Mouse (Mus musculus): ENCODE data around the gene Dnah17. TPM values are rescaled to one million over a fixed set of nuclear protein-coding genes. Genes with fewer than 3 reads are reported as not detected.

Dnah17 gene
- polyA plus RNA-seq, 1 experiment from 2014 or later: 0.23 TPM

- H3K36me3 ChIP-seq: no peaks in the 10 kb centered on the region
- no peaks in the 10 kb centered on the region for H3K4me1 ChIP-seq
- no peak overlapping the region for H3K9ac ChIP-seq
- H3K27me3 ChIP-seq: no peaks in the 10 kb centered on the region
- no peaks in the 10 kb centered on the region for H3K9me3 ChIP-seq
- no peak for ATAC-seq (ENCODE audit: low FRiP score, low read depth)
- WGBS: 80% methylated on average over 14 of the region's 14 CpGs
- H3K27ac ChIP-seq: no peak overlapping the region
- H3K4me3 ChIP-seq: no peak overlapping the region
- no peak overlapping the region for H3K4me2 ChIP-seq (replicated peaks)
These were observed 16.8 kb downstream of the Dnah17 start for GRCm38 (mm10) chr11:118113516-118114205.

- peak; percentile 25; the same call in 1 of the 2 replicates for ATAC-seq (ENCODE audit: low FRiP score, low read depth)
- 3% methylated on average over 5 of the region's 5 CpGs for WGBS
- no peak overlapping the region for H3K27ac ChIP-seq
These were observed 26.4 kb downstream of the Dnah17 start for GRCm38 (mm10) chr11:118104001-118104400.

DNA sequence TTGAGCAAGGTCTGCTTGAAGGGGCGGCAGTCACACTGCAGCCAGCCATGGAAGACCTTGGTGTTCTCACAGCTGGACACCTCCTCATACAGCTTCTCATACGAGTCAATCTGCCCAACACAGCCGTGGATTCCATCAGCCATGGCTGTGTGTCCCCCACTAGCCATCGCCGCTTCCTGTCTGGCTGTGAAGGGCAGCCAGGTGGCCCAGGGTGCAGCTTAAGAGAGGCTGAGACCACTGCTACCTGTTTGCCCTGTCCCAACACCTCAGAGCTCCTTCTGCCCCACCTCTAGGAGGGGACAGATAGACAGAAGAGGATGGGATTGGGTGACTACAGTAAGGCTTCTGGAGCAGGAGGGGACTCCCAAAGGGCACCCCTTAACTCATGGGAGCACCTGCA is 27.1 kb downstream of the Dnah17 start:
- no peaks in the 10 kb centered on the region for H3K9me3 ChIP-seq
- no peak overlapping the region for H3K4me2 ChIP-seq (replicated peaks)
- no peak overlapping the region for H3K9ac ChIP-seq
- H3K36me3 ChIP-seq: no peaks in the 10 kb centered on the region
- H3K4me1 ChIP-seq: no peaks in the 10 kb centered on the region
- H3K27me3 ChIP-seq: no peaks in the 10 kb centered on the region
- H3K27ac ChIP-seq: no peak overlapping the region
- ATAC-seq (ENCODE audit: low FRiP score, low read depth): no peak; the same call in 1 of the 2 replicates
- no peak overlapping the region for H3K4me3 ChIP-seq
- WGBS: 91% methylated on average over 5 of the region's 5 CpGs

More at GRCm38 (mm10) chr11:118104001-118104400, 26.4 kb downstream of the Dnah17 start:
- no peak overlapping the region for H3K9ac ChIP-seq
- no peaks in the 10 kb centered on the region for H3K9me3 ChIP-seq
- H3K4me2 ChIP-seq (replicated peaks): no peak overlapping the region
- H3K27me3 ChIP-seq: no peaks in the 10 kb centered on the region
- H3K36me3 ChIP-seq: no peaks in the 10 kb centered on the region
- no peaks in the 10 kb centered on the region for H3K4me1 ChIP-seq
- no peak overlapping the region for H3K4me3 ChIP-seq

DNA sequence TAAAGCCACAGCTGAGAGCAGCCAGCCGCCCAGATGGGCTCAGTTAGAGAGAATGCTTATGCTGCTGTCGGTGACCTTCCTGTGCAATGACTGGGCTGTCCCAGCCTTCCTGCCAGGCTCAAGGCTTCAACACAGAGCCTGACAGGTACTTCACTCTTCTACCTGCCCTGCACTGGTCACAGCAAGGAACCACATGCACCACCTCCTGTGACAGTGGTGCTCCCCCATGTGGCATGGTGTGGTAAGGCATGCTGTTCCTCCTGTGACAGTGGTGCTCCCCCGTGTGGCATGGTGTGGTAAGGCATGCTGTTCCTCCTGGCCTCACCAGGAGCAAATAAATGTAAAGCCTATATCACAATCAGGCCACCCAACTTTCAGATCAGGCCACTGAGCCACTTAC is 27.6 kb downstream of the Dnah17 start:
- 52% methylated on average over 3 of the region's 3 CpGs for WGBS
- Histone ChIP-seq H3K9me3 (no peaks in the 10 kb centered on the region), H3K4me1 (no peaks in the 10 kb centered on the region), H3K27ac (no peak overlapping the region), H3K4me3 (no peak overlapping the region), H3K9ac (no peak overlapping the region), H3K27me3 (no peaks in the 10 kb centered on the region), H3K4me2 (replicated peaks) (no peak overlapping the region), H3K36me3 (no peaks in the 10 kb centered on the region)
- no peak for ATAC-seq (ENCODE audit: low FRiP score, low read depth)

- no peak overlapping the region for H3K4me3 ChIP-seq
- no peak for ATAC-seq (ENCODE audit: low FRiP score, low read depth)
- no peaks in the 10 kb centered on the region for H3K4me1 ChIP-seq
- no peak overlapping the region for H3K27ac ChIP-seq
- no peak overlapping the region for H3K4me2 ChIP-seq (replicated peaks)
- no peaks in the 10 kb centered on the region for H3K9me3 ChIP-seq
- no peaks in the 10 kb centered on the region for H3K27me3 ChIP-seq
- 40% methylated on average over 9 of the region's 9 CpGs for WGBS
- no peak overlapping the region for H3K9ac ChIP-seq
- H3K36me3 ChIP-seq: no peaks in the 10 kb centered on the region
These were observed 29.3 kb downstream of the Dnah17 start for GRCm38 (mm10) chr11:118101133-118101532.

DNA sequence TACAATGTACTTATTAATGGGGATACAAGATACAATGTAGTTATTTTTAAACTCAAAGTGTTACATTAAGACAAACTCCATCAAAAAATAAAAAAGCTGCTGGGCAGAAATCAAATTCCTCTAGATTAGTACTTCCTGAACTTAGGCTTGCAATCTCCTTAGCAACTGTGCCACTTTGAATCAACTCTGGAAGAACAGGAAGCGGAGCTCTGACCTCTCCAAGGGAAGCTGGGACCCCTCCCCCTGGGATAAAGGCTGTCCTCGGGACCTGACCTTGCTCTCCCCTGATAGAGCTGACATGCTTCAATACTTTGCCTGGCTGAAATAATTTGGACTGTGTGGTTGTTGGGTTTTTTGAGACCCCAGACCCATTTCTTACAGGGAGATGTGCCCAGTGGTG is 33.7 kb downstream of the Dnah17 start:
- Histone ChIP-seq H3K4me3 (no peak overlapping the region), H3K4me2 (replicated peaks) (no peak overlapping the region), H3K27ac (no peak overlapping the region), H3K4me1 (no peaks in the 10 kb centered on the region), H3K27me3 (no peaks in the 10 kb centered on the region), H3K9ac (no peak overlapping the region), H3K36me3 (no peaks in the 10 kb centered on the region), H3K9me3 (no peaks in the 10 kb centered on the region)
- 54% methylated on average over 2 of the region's 2 CpGs for WGBS
- no peak for ATAC-seq (ENCODE audit: low FRiP score, low read depth)

GRCm38 (mm10) chr11:118095004-118095403 is 35.4 kb downstream of the Dnah17 start:
- Histone ChIP-seq H3K36me3 (no peaks in the 10 kb centered on the region), H3K4me3 (no peak overlapping the region), H3K9ac (no peak overlapping the region), H3K4me2 (replicated peaks) (no peak overlapping the region), H3K4me1 (no peaks in the 10 kb centered on the region), H3K27me3 (no peaks in the 10 kb centered on the region), H3K27ac (no peak overlapping the region), H3K9me3 (peaks cover 13% of the 10 kb centered on the region)
- no peak for ATAC-seq (ENCODE audit: low FRiP score, low read depth)
- 90% methylated on average over 9 of the region's 9 CpGs for WGBS

DNA sequence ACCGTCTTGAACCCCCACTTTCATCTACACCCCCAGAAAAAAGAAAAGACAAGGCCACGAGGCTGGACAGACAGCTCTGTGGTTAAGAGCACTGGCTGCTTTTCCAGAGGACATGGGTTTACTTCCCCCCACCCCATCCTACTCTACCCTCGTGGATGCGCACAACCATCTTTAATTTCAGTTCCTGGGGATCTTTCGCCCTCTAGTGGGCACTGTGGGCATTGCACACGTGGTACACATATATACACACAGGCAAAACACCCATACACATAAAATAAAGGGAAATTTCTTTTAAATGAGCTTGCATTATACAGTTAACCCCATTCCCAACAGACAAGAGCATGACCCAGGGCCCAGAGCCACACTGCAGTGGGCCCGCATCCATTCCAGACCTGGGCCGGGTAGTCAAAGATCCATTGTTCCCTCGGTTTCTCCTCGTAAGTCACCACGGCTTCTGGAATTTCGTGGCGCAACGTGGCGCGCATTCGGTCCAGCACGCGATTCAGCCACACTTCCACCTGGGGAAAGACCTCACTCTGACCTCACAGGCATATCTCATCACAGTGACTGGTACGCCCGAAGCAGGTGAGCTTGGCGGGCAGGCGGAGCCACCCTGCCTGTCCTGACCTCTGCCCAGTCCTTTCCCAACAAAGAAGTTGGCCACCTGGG is 39.3 kb downstream of the Dnah17 start:
- peaks cover 13% of the 10 kb centered on the region for H3K9me3 ChIP-seq
- no peaks in the 10 kb centered on the region for H3K4me1 ChIP-seq
- ATAC-seq (ENCODE audit: low FRiP score, low read depth): no peak
- H3K27me3 ChIP-seq: no peaks in the 10 kb centered on the region
- H3K4me2 ChIP-seq (replicated peaks): no peak overlapping the region
- no peaks in the 10 kb centered on the region for H3K36me3 ChIP-seq
- no peak overlapping the region for H3K9ac ChIP-seq
- H3K27ac ChIP-seq: no peak overlapping the region
- 86% methylated on average over 23 of the region's 23 CpGs for WGBS
- H3K4me3 ChIP-seq: no peak overlapping the region

DNA sequence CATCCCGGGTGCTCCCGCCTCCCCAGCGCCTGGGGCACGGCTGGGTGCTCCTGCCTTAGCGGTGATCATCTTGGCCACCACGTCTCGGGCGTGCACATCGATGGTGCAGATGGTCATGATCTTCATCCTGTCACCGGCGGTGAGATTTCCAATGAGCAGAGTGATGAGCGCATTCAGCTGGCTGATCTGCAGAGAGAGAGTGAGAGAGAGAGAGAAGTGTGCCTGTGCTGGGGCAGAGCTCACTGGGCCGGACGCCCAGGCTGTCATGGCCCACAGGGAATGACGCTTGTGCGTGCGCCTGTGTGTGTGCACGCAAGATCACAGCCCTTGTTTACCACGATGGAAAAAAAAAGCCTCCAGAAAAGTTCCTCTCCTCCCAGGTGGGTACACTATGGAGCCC is 41.5 kb downstream of the Dnah17 start:
- H3K9me3 ChIP-seq: peaks cover 13% of the 10 kb centered on the region
- H3K36me3 ChIP-seq: no peaks in the 10 kb centered on the region
- H3K27me3 ChIP-seq: no peaks in the 10 kb centered on the region
- ATAC-seq (ENCODE audit: low FRiP score, low read depth): no peak
- H3K27ac ChIP-seq: no peak overlapping the region
- H3K4me3 ChIP-seq: no peak overlapping the region
- no peak overlapping the region for H3K4me2 ChIP-seq (replicated peaks)
- peaks cover 3% of the 10 kb centered on the region; the same call in 1 of the 2 replicates for H3K4me1 ChIP-seq
- WGBS: 86% methylated on average over 19 of the region's 19 CpGs
- H3K9ac ChIP-seq: no peak overlapping the region

DNA sequence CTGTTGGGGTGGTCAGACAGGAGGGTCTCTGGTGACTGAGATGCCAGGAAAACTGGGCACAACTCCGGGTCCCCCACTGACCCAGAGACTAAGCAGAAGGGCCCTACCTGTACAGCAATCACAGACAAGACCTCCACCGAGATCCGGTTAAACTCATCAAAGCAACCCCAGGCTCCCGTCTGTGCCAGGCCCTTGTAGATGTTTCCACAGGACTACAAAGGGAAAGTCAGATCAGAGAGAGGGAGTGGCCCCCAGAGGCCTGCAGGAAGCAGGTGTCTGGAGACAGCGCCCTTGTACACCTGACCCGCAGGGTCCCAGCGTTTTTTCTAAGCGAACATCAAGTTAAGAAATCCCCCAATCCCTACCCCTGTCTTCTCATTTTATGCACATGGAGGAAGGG is 44.5 kb downstream of the Dnah17 start:
- Histone ChIP-seq H3K4me2 (replicated peaks) (no peak overlapping the region), H3K36me3 (no peaks in the 10 kb centered on the region), H3K4me3 (no peak overlapping the region), H3K4me1 (peaks cover 13% of the 10 kb centered on the region), H3K27me3 (no peaks in the 10 kb centered on the region), H3K9ac (no peak overlapping the region), H3K27ac (no peak overlapping the region), H3K9me3 (peaks cover 8% of the 10 kb centered on the region)
- no peak for ATAC-seq (ENCODE audit: low FRiP score, low read depth)
- 68% methylated on average over 8 of the region's 8 CpGs for WGBS

DNA sequence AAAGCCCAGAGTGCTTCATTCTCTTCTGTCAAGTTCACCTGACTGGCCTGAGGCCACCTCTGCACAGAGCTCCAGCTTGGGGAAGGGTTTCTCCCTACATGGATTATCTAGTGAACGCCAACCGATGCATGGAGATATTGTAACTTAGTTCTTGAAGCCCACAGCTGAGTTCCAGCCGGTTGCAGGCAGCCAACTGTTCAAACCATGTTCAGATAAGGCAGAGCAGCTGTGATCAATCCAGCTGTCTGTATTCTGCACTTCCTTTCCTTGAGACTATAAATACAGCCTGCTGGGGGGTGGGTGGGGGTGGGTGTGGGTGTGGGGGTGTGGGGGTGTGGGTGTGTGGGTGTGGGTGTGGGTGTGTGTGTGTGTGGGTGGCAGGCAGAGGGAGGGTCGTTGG is 45.3 kb downstream of the Dnah17 start:
- Histone ChIP-seq H3K4me1 (peaks cover 13% of the 10 kb centered on the region), H3K27me3 (no peaks in the 10 kb centered on the region), H3K4me2 (replicated peaks) (no peak overlapping the region), H3K4me3 (no peak overlapping the region), H3K9me3 (peaks cover under 1% of the 10 kb centered on the region; the same call in 1 of the 2 replicates), H3K9ac (no peak overlapping the region), H3K27ac (no peak overlapping the region), H3K36me3 (no peaks in the 10 kb centered on the region)
- no peak for ATAC-seq (ENCODE audit: low FRiP score, low read depth)
- WGBS: 65% methylated on average over 4 of the region's 4 CpGs

GRCm38 (mm10) chr11:118084266-118084665 is 46.2 kb downstream of the Dnah17 start:
- 69% methylated on average over 3 of the region's 3 CpGs for WGBS
- H3K9ac ChIP-seq: no peak overlapping the region
- no peaks in the 10 kb centered on the region for H3K9me3 ChIP-seq
- no peaks in the 10 kb centered on the region for H3K36me3 ChIP-seq
- H3K27ac ChIP-seq: no peak overlapping the region
- H3K27me3 ChIP-seq: no peaks in the 10 kb centered on the region
- no peak overlapping the region for H3K4me3 ChIP-seq
- peaks cover 13% of the 10 kb centered on the region for H3K4me1 ChIP-seq
- H3K4me2 ChIP-seq (replicated peaks): no peak overlapping the region
- ATAC-seq (ENCODE audit: low FRiP score, low read depth): no peak

Data from limb, embryonic 13.5 days (tissue).